Mouse (Mus musculus) adrenal gland, adult 18-20 months (tissue): Measurements from ENCODE around the gene Col24a1. TPM values are rescaled to one million over a fixed set of nuclear protein-coding genes. Genes with fewer than 3 reads are reported as not detected.

Experiments
- DNase-seq, 2 experiments: peaks; one replicate each; pipeline ENCODE4 v3.0.0; 2021 to 2022; ENCODE audit warnings: low spot score in 2 of 2
- total RNA-seq, 2 experiments: library from RNA; stranded (reverse); gene quantifications; 1 replicate in 1 of 2; 2 replicates in 1 of 2; pipeline ENCODE4 v1.2.3; 2021

The Col24a1 gene
- total RNA-seq, 2 experiments from 2014 or later: not detected

GRCm38 (mm10) chr3:145353951-145354350, 61.7 kb downstream of the Col24a1 start:
- DNase-seq: no peak

- no peak for DNase-seq
Observed at GRCm38 (mm10) chr3:145356865-145357487, 64.7 kb downstream of the Col24a1 start.

- no peak for DNase-seq
Observed at GRCm38 (mm10) chr3:145365227-145365626, 73.0 kb downstream of the Col24a1 start.

GRCm38 (mm10) chr3:145367176-145367717, 75.0 kb downstream of the Col24a1 start:
- DNase-seq: no peak

- DNase-seq: no peak
Observed at GRCm38 (mm10) chr3:145376298-145376697, 84.0 kb downstream of the Col24a1 start.

GRCm38 (mm10) chr3:145383095-145383494, 90.8 kb downstream of the Col24a1 start:
- no peak for DNase-seq

- no peak for DNase-seq
Observed at GRCm38 (mm10) chr3:145386434-145386833, 94.2 kb downstream of the Col24a1 start.

GRCm38 (mm10) chr3:145390681-145391080, 98.4 kb downstream of the Col24a1 start:
- no peak for DNase-seq

GRCm38 (mm10) chr3:145391986-145392659, 99.9 kb downstream of the Col24a1 start:
- DNase-seq: no peak

- no peak for DNase-seq
Observed at GRCm38 (mm10) chr3:145399173-145399572, 106.9 kb downstream of the Col24a1 start.

- no peak for DNase-seq
Observed at GRCm38 (mm10) chr3:145402257-145402656, 110.0 kb downstream of the Col24a1 start.

- no peak for DNase-seq
Observed at GRCm38 (mm10) chr3:145402994-145403393, 110.7 kb downstream of the Col24a1 start.

- DNase-seq: peak; percentile 3 to 24
Observed at GRCm38 (mm10) chr3:145408045-145408444, 115.8 kb downstream of the Col24a1 start.

GRCm38 (mm10) chr3:145412137-145412536, 119.9 kb downstream of the Col24a1 start:
- no peak for DNase-seq

- no peak for DNase-seq
Observed at GRCm38 (mm10) chr3:145414362-145414761, 122.1 kb downstream of the Col24a1 start.

- no peak for DNase-seq
Observed at GRCm38 (mm10) chr3:145417809-145418208, 125.5 kb downstream of the Col24a1 start.

GRCm38 (mm10) chr3:145420421-145420820, 128.1 kb downstream of the Col24a1 start:
- no peak for DNase-seq

- no peak for DNase-seq
Observed at GRCm38 (mm10) chr3:145422044-145422443, 129.8 kb downstream of the Col24a1 start.

- no peak for DNase-seq
Observed at GRCm38 (mm10) chr3:145438352-145438751, 146.1 kb downstream of the Col24a1 start.

GRCm38 (mm10) chr3:145439086-145439485, 146.8 kb downstream of the Col24a1 start:
- DNase-seq: no peak

GRCm38 (mm10) chr3:145440993-145441392, 148.7 kb downstream of the Col24a1 start:
- no peak for DNase-seq

- no peak for DNase-seq
Observed at GRCm38 (mm10) chr3:145442268-145442667, 150.0 kb downstream of the Col24a1 start.
